Mouse (Mus musculus) testis, adult 2 months (tissue): ENCODE results near the gene Dennd1b.

Source experiments
- CTCF ChIP-seq: fragments of 200-500 bp; IDR thresholded peaks from 2 replicates; pipeline ENCODE4 v1.5.1; 2012; ENCODE audit warnings: low read depth, mild to moderate bottlenecking, inconsistent platforms, low read length, moderate library complexity; ENCODE audit not compliant: control insufficient read depth, insufficient read depth, insufficient replicate concordance
- POLR2A ChIP-seq: fragments of 200-500 bp; IDR thresholded peaks from 2 replicates; pipeline ENCODE4 v1.6.1; 2012; ENCODE audit warnings: low read depth, mild to moderate bottlenecking, inconsistent platforms, low read length, moderate library complexity; ENCODE audit not compliant: control insufficient read depth

- TF ChIP-seq CTCF: no peak
- no peak for TF ChIP-seq POLR2A
Measured at GRCm38 (mm10) chr1:139146306-139146705, 183.1 kb downstream of the Dennd1b start.
